Mouse (Mus musculus) myocyte (in vitro differentiated cells): ENCODE measurements around the gene Hectd1.

Experiments used
- MAX ChIP-seq: IDR thresholded peaks from one replicate; pipeline ENCODE4 v1.6.1; 2011; ENCODE audit warnings: low read depth, mild to moderate bottlenecking, control low read depth
- POLR2A ChIP-seq: IDR thresholded peaks from one replicate; pipeline ENCODE4 v1.6.1; 2011; ENCODE audit warnings: low read depth, mild to moderate bottlenecking, control low read depth, moderate library complexity; ENCODE audit not compliant: insufficient read length

DNA sequence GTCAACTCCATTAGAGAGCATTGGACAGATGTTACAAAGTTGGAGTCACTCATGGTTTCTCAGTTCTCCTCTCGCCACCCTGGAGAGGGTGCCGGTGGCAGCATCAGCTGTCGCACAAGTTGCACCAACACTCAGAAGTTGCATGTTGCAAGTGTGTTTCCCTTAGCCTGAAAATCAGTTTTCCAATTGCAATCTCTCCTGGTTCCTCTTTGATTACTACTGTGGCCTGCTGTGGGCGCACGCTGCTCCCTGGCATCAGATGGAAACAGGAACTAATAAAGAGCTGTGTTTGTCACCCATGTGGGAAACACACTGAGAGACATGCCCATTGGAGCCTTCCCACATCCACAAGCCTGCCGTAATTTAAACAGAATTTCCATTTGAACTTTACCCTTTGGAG, 110.7 kb downstream of the Hectd1 start:
- TF ChIP-seq POLR2A (no peak), MAX (no peak)
